Mouse (Mus musculus) C2C12 (cell line): ENCODE data around the gene Cntrl.

Source experiments
- CEBPB ChIP-seq: IDR thresholded peaks from one replicate; pipeline ENCODE4 v1.6.1; 2011; ENCODE audit warnings: low read depth, mild to moderate bottlenecking, control low read depth, moderate library complexity
- CTCF ChIP-seq: IDR thresholded peaks from one replicate; pipeline ENCODE4 v1.5.1; 2011; ENCODE audit not compliant: control insufficient read depth, insufficient read depth, insufficient read length
- FOSL1 ChIP-seq: IDR thresholded peaks from one replicate; pipeline ENCODE4 v1.8.0; 2011; ENCODE audit warnings: mild to moderate bottlenecking, low read length; ENCODE audit not compliant: poor library complexity, insufficient read depth, severe bottlenecking
- MAX ChIP-seq: IDR thresholded peaks from one replicate; pipeline ENCODE4 v1.6.1; 2011; ENCODE audit warnings: mild to moderate bottlenecking, control low read depth
- MYOD1 ChIP-seq: IDR thresholded peaks from one replicate; pipeline ENCODE4 v1.6.1; 2011; ENCODE audit warnings: low read depth; ENCODE audit not compliant: control insufficient read depth, insufficient read length
- USF1 ChIP-seq: IDR thresholded peaks from one replicate; pipeline ENCODE4 v1.6.1; 2011; ENCODE audit warnings: low read depth, mild to moderate bottlenecking, control low read depth, moderate library complexity

DNA sequence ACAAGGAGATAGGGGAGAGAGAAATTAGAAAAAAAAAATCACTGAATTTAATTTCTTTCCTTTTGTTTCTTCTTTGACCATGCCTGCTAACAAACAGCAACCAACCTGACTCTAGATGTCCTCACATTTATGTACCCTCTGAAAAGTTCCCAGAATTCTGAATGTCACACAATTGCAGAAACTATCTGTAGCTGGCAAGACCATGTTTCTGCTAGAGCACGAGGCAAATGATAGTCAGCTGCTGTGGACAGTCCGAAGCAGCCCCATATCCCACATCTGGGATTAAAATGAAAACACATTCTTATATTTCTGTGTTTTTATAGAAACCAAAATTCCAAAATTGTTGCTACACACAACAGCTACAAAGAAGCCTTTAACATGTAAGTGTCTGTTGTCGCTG lies 7.8 kb upstream of the Cntrl start, which contains the start of gene AI182371:
- no peak for TF ChIP-seq CTCF
- TF ChIP-seq CEBPB: no peak
- no peak for TF ChIP-seq USF1
- TF ChIP-seq MAX: no peak
- TF ChIP-seq FOSL1: no peak
- TF ChIP-seq MYOD1: no peak
